Mouse (Mus musculus) embryonic facial prominence, embryonic 15.5 days (tissue): ENCODE measurements at regions not wholly inside any gene's neighbourhood (a gene's known extent, or its start where the extent isn't known, plus 50 kb on each side); places are given as distances from the start of the nearest gene placed in this dataset.

Experiments used
- ATAC-seq: fragments of 200-750 bp; cut with Nextera tagmentation; 2 replicates; pipeline ENCODE4 v1.8.0; 2017; ENCODE audit warnings: low read depth, moderate TSS enrichment; ENCODE audit not compliant: insufficient number of reproducible peaks, low FRiP score, low TSS enrichment
- H3K27ac ChIP-seq: fragments of 300-500 bp; sonication (generic); replicated peaks from 2 replicates; pipeline ENCODE4 v1.5.1; 2015; ENCODE audit warnings: mild to moderate bottlenecking, inconsistent platforms
- H3K27me3 ChIP-seq: fragments of 300-500 bp; sonication (generic); 2 replicates; pipeline ENCODE4 v1.6.1; 2015; ENCODE audit warnings: inconsistent platforms
- H3K36me3 ChIP-seq: fragments of 300-500 bp; sonication (generic); 2 replicates; pipeline ENCODE4 v1.6.1; 2015; ENCODE audit warnings: mild to moderate bottlenecking, inconsistent platforms
- H3K4me1 ChIP-seq: fragments of 300-500 bp; sonication (generic); 2 replicates; pipeline ENCODE4 v1.6.1; 2015; ENCODE audit warnings: inconsistent platforms
- H3K4me2 ChIP-seq: fragments of 300-500 bp; sonication (generic); replicated peaks from 2 replicates; pipeline ENCODE4 v1.6.1; 2015; ENCODE audit warnings: mild to moderate bottlenecking, inconsistent platforms
- H3K4me3 ChIP-seq: fragments of 300-500 bp; sonication (generic); replicated peaks from 2 replicates; pipeline ENCODE4 v1.5.1; 2015; ENCODE audit warnings: mild to moderate bottlenecking, inconsistent platforms
- H3K9ac ChIP-seq: fragments of 300-500 bp; sonication (generic); 2 replicates; pipeline ENCODE4 v1.6.1; 2015; ENCODE audit warnings: inconsistent platforms
- H3K9me3 ChIP-seq: fragments of 300-500 bp; sonication (generic); replicated peaks from 2 replicates; pipeline ENCODE4 v1.6.1; 2016; ENCODE audit warnings: inconsistent platforms
- WGBS: fragments of 180-500 bp; shearing (Covaris S2); methylation state at CpG from one replicate; pipeline ENCODE4 v1.1.7; 2015; 5-methylcytosine and 5-hydroxymethylcytosine counted together

- Histone ChIP-seq H3K27ac (no peak overlapping the region), H3K4me1 (0 out of 2 replicates have a peak, but pooled peaks cover 3% of the 10 kb centered on the region), H3K9ac (no peak overlapping the region), H3K36me3 (no peaks in the 10 kb centered on the region), H3K9me3 (no peaks in the 10 kb centered on the region), H3K4me2 (no peak overlapping the region), H3K27me3 (no peaks in the 10 kb centered on the region), H3K4me3 (no peak overlapping the region)
- no peak for ATAC-seq
- WGBS, result 87% methylated on average over 3 of the region's 3 CpGs
Measured at GRCm38 (mm10) chr10:21777103-21777502, 104.9 kb upstream of the Sgk1 start.

- no peaks in the 10 kb centered on the region for H3K9me3 ChIP-seq
- WGBS, result 88% methylated on average over 7 of the region's 7 CpGs
Measured at GRCm38 (mm10) chr10:21783478-21783877, 98.5 kb upstream of the Sgk1 start.

DNA sequence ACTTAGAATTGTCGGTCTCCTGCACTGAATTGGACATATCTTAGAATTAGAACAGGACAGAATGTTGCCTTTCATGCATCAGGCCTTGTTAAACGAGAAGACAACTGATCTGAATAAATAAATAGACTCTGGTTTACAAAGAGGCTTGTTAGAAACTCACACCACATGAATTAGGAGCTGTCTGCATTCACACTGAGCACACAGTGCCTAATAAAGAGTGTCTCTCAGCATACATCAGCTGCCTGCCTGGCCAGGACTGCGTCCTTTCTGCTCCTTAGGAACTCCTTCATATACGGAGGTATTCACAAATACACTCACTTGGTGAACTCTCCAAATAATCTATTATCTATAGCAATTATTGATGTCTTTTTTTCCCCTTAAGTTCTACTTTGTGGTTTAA lies 96.9 kb upstream of the Sgk1 start:
- H3K36me3 ChIP-seq, result no peaks in the 10 kb centered on the region
- H3K9ac ChIP-seq, result no peak overlapping the region
- no peak overlapping the region for H3K27ac ChIP-seq
- no peak overlapping the region for H3K4me2 ChIP-seq
- H3K9me3 ChIP-seq, result no peaks in the 10 kb centered on the region
- WGBS, result 87% methylated on average over 4 of the region's 4 CpGs
- no peaks in the 10 kb centered on the region for H3K4me1 ChIP-seq
- no peak for ATAC-seq
- H3K27me3 ChIP-seq, result no peaks in the 10 kb centered on the region
- H3K4me3 ChIP-seq, result no peak overlapping the region

More at GRCm38 (mm10) chr10:21783478-21783877, 98.5 kb upstream of the Sgk1 start:
- Histone ChIP-seq H3K36me3 (no peaks in the 10 kb centered on the region), H3K4me2 (no peak overlapping the region), H3K27ac (no peak overlapping the region), H3K9ac (no peak overlapping the region), H3K4me3 (no peak overlapping the region), H3K27me3 (no peaks in the 10 kb centered on the region), H3K4me1 (no peaks in the 10 kb centered on the region)
- ATAC-seq, result no peak

DNA sequence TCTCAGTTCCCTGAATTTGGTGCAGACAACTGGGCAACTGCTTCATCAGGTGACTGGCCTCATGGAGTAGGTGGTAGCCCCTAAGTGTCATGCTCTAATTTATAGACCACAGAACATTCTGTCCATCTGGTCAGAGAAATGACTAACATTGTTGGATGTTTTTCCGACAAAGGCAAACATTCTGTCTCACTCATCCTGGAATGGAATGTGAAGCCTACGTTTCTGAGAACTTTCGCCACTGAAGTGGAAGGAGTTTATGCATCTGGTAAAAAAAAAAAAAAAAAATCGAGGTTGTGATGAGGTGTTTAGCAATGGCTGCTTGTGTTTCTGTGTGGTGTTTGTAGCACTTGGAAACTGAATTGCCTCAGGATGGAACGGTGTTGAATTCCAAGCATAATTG lies 96.2 kb upstream of the Sgk1 start:
- H3K27me3 ChIP-seq, result no peaks in the 10 kb centered on the region
- H3K9me3 ChIP-seq, result no peaks in the 10 kb centered on the region
- H3K4me2 ChIP-seq, result no peak overlapping the region
- H3K4me1 ChIP-seq, result no peaks in the 10 kb centered on the region
- H3K4me3 ChIP-seq, result no peak overlapping the region
- 63% methylated on average over 5 of the region's 5 CpGs for WGBS
- ATAC-seq, result no peak
- H3K9ac ChIP-seq, result no peak overlapping the region
- no peak overlapping the region for H3K27ac ChIP-seq
- H3K36me3 ChIP-seq, result no peaks in the 10 kb centered on the region

GRCm38 (mm10) chr10:21789847-21790530 lies 92.0 kb upstream of the Sgk1 start:
- Histone ChIP-seq H3K9me3 (no peaks in the 10 kb centered on the region), H3K9ac (no peak overlapping the region), H3K4me3 (no peak overlapping the region), H3K36me3 (no peaks in the 10 kb centered on the region), H3K27me3 (no peaks in the 10 kb centered on the region), H3K4me2 (no peak overlapping the region), H3K27ac (no peak overlapping the region), H3K4me1 (no peaks in the 10 kb centered on the region)
- 50% methylated on average over 17 of the region's 17 CpGs for WGBS
- ATAC-seq, result no peak

- H3K36me3 ChIP-seq, result no peaks in the 10 kb centered on the region
- H3K4me3 ChIP-seq, result no peak overlapping the region
- H3K27ac ChIP-seq, result no peak overlapping the region
- H3K9ac ChIP-seq, result no peak overlapping the region
- no peak for ATAC-seq
- no peaks in the 10 kb centered on the region for H3K9me3 ChIP-seq
- no peaks in the 10 kb centered on the region for H3K27me3 ChIP-seq
- no peaks in the 10 kb centered on the region for H3K4me1 ChIP-seq
- no peak overlapping the region for H3K4me2 ChIP-seq
- 82% methylated on average over 3 of the region's 3 CpGs for WGBS
Measured at GRCm38 (mm10) chr10:21790991-21791390, 91.0 kb upstream of the Sgk1 start.

DNA sequence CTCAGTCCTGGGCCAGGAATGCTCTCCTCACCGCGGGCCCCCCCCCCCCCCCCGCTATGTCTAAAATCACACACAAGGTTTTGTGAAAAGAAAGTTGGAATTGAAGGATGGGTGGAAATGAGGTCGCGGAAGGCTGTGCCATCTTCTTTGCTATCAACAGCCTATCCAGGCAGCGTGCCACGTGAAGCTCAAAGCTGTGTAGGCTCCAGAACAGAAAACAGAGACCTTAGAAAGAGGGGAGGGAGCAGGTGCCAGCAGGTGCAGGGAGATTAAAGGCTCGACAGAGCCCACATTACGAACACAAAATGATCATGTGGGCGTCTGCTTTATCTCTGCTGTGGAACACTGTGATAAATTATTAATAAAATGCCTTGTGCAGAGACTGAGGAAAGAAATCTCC lies 89.6 kb upstream of the Sgk1 start:
- no peak for ATAC-seq
- no peaks in the 10 kb centered on the region for H3K36me3 ChIP-seq
- no peak overlapping the region for H3K4me3 ChIP-seq
- H3K4me2 ChIP-seq, result no peak overlapping the region
- WGBS, result 40% methylated on average over 10 of the region's 10 CpGs
- no peaks in the 10 kb centered on the region for H3K27me3 ChIP-seq
- H3K4me1 ChIP-seq, result no peaks in the 10 kb centered on the region
- H3K9me3 ChIP-seq, result no peaks in the 10 kb centered on the region
- H3K27ac ChIP-seq, result no peak overlapping the region
- H3K9ac ChIP-seq, result no peak overlapping the region

- WGBS, result 80% methylated on average over 11 of the region's 11 CpGs
- no peak overlapping the region for H3K9ac ChIP-seq
- no peaks in the 10 kb centered on the region for H3K4me1 ChIP-seq
- no peak overlapping the region for H3K27ac ChIP-seq
- H3K4me2 ChIP-seq, result no peak overlapping the region
- H3K27me3 ChIP-seq, result no peaks in the 10 kb centered on the region
- no peaks in the 10 kb centered on the region for H3K36me3 ChIP-seq
- H3K4me3 ChIP-seq, result no peak overlapping the region
- ATAC-seq, result no peak
- H3K9me3 ChIP-seq, result no peaks in the 10 kb centered on the region
Measured at GRCm38 (mm10) chr10:21793641-21794040, 88.3 kb upstream of the Sgk1 start.

GRCm38 (mm10) chr10:21796386-21796785 lies 85.6 kb upstream of the Sgk1 start:
- no peak for ATAC-seq

DNA sequence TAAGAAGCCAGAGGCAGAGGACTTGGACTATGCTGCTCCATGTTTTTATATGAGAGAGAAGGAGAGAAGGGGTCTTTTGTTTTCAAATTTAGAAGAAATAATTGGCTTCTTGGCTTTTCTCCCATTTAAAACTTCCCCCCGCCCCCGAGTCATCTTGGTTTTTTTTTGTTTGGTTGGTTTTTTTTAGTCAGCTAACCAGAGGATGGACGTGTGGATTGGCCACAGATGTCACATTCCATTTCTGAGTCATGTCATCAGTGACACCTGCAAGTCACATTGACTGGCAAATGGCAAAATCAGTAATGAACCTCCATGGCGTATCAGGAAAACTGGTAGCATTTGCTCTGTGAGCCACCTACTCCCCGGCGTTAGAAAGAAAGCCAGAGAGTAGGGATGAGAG lies 83.9 kb upstream of the Sgk1 start:
- Histone ChIP-seq H3K27ac (no peak overlapping the region), H3K27me3 (no peaks in the 10 kb centered on the region), H3K4me2 (no peak overlapping the region), H3K4me3 (no peak overlapping the region), H3K9ac (no peak overlapping the region), H3K4me1 (no peaks in the 10 kb centered on the region), H3K9me3 (no peaks in the 10 kb centered on the region), H3K36me3 (no peaks in the 10 kb centered on the region)
- WGBS, result 65% methylated on average over 6 of the region's 6 CpGs
- ATAC-seq, result no peak

More at GRCm38 (mm10) chr10:21796386-21796785, 85.6 kb upstream of the Sgk1 start:
- Histone ChIP-seq H3K4me1 (no peaks in the 10 kb centered on the region), H3K27me3 (no peaks in the 10 kb centered on the region), H3K9ac (no peak overlapping the region), H3K36me3 (no peaks in the 10 kb centered on the region), H3K4me3 (no peak overlapping the region), H3K9me3 (no peaks in the 10 kb centered on the region), H3K27ac (no peak overlapping the region), H3K4me2 (no peak overlapping the region)
- WGBS, result 91% methylated on average over 4 of the region's 4 CpGs

GRCm38 (mm10) chr10:21801556-21801955 lies 80.4 kb upstream of the Sgk1 start:
- WGBS, result 77% methylated on average over 5 of the region's 5 CpGs
- Histone ChIP-seq H3K4me3 (no peak overlapping the region), H3K9me3 (no peaks in the 10 kb centered on the region), H3K9ac (no peak overlapping the region), H3K27me3 (no peaks in the 10 kb centered on the region), H3K27ac (no peak overlapping the region), H3K4me1 (no peaks in the 10 kb centered on the region), H3K36me3 (no peaks in the 10 kb centered on the region), H3K4me2 (no peak overlapping the region)
- ATAC-seq, result no peak

DNA sequence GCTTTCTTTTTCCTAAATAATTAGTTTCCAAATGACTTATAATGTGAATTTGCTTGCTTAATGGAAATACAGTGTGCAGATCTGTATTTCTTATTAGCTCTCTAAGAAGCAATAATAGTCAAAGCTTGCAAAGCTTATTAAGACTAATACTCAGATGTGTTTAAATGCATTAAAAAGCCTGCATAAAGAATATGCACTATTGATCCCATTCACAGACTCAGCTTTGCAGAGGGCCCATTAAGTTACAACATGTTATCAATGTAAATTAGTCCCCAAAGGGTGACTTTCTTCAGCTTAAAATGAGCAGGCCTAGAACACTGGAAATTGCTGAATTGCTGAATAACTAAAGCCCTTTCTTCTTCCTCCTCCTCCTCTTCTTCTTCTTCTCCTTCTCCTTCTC lies 78.8 kb upstream of the Sgk1 start:
- no peak overlapping the region for H3K9ac ChIP-seq
- H3K27ac ChIP-seq, result no peak overlapping the region

More for the DNA sequence above, 78.8 kb upstream of the Sgk1 start:
- Histone ChIP-seq H3K9me3 (no peaks in the 10 kb centered on the region), H3K4me1 (no peaks in the 10 kb centered on the region), H3K36me3 (no peaks in the 10 kb centered on the region), H3K4me2 (no peak overlapping the region), H3K27me3 (no peaks in the 10 kb centered on the region), H3K4me3 (no peak overlapping the region)
- ATAC-seq, result no peak
